Comparison of ENCODE assay signal across 28 mouse cellular contexts in the genomic region with DNA sequence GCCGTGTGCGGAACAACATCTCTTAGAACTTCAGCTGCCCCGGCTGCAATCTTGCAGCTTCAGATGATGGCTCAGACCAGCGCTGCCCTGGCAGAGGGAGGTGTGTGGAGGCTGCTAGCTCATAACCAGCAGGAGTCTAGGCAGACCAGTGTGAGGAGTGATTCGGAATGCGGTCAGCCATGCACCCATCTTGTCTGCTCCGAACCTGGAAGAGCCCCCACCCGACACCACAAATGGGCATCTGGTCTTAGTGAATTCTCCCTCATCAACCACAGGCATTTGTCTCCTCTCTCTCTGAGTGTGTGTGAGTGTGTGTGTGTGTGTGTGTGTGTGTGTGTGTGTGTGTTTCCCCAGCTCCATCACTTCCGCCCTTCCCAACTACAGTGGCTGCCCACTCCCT. TPM values are rescaled to one million over a fixed set of nuclear protein-coding genes. Genes with fewer than 3 reads are reported as not detected.
DNase-seq lines count a peak whose midpoint lies in the region; ATAC-seq lines count a peak whose summit lies in the region.
"Had no signal": no experiment of that assay in that cellular context is flagged by ENCODE, and none has a peak within 500 bp of the region (broad histone marks: within the 10 kb centered on the region; RNA-seq: fewer than 3 reads in every experiment).

No protein-coding gene starts in this region.

- H3K27me3 ChIP-seq in hindbrain, embryonic 10.5 days (ENCODE audit: insufficient read depth, poor library complexity, severe bottlenecking), result peaks cover 2% of the 10 kb centered on the region; the same call in 1 of the 2 replicates
- H3K27me3 ChIP-seq in hindbrain, embryonic 14.5 days (ENCODE audit: control insufficient read depth, insufficient read depth, low read length), result no peaks in the 10 kb centered on the region
- no peaks in the 10 kb centered on the region for H3K27me3 ChIP-seq in embryonic facial prominence, embryonic 15.5 days
- H3K27me3 ChIP-seq: forebrain, embryonic 15.5 days; heart, embryonic 15.5 days; limb, embryonic 15.5 days; liver, embryonic 13.5 days; midbrain, embryonic 15.5 days; stomach, embryonic 15.5 days had no signal

- peaks cover 40% of the 10 kb centered on the region for H3K36me3 ChIP-seq in hindbrain, embryonic 10.5 days
- no peaks in the 10 kb centered on the region for H3K36me3 ChIP-seq in hindbrain, embryonic 14.5 days (replicated peaks; ENCODE audit: control insufficient read depth, insufficient read depth)
- H3K36me3 ChIP-seq in embryonic facial prominence, embryonic 15.5 days, result peaks cover 4% of the 10 kb centered on the region; the same call in 1 of the 2 replicates
- H3K36me3 ChIP-seq: forebrain, embryonic 15.5 days; midbrain, embryonic 15.5 days; stomach, embryonic 15.5 days had no signal

- peak overlapping the region; percentile 45; the same call in 1 of the 2 replicates for H3K27ac ChIP-seq in hindbrain, embryonic 10.5 days
- H3K27ac ChIP-seq in hindbrain, embryonic 14.5 days, result no peak overlapping the region
- H3K27ac ChIP-seq in embryonic facial prominence, embryonic 15.5 days (replicated peaks), result 0 out of 2 replicates have a peak overlapping the region, but pooled peaks have one; percentile 7
- H3K27ac ChIP-seq: forebrain, embryonic 15.5 days; heart, embryonic 15.5 days; limb, embryonic 15.5 days; liver, embryonic 13.5 days; macrophage; midbrain, embryonic 10.5 days; midbrain, embryonic 15.5 days; neural tube, embryonic 12.5 days; stomach, embryonic 15.5 days had no signal

- no peak overlapping the region for H3K4me3 ChIP-seq in hindbrain, embryonic 10.5 days
- no peak overlapping the region for H3K4me3 ChIP-seq in hindbrain, embryonic 14.5 days (replicated peaks; ENCODE audit: low read length)
- H3K4me3 ChIP-seq in embryonic facial prominence, embryonic 15.5 days (replicated peaks), result no peak overlapping the region
- H3K4me3 ChIP-seq: forebrain, embryonic 15.5 days; heart, embryonic 15.5 days; limb, embryonic 15.5 days; liver, embryonic 13.5 days; midbrain, embryonic 10.5 days; midbrain, embryonic 15.5 days; neural tube, embryonic 12.5 days; stomach, embryonic 15.5 days had no signal

- no peaks in the 10 kb centered on the region for H3K9me3 ChIP-seq in hindbrain, embryonic 10.5 days
- H3K9me3 ChIP-seq in hindbrain, embryonic 14.5 days (ENCODE audit: control insufficient read depth, low read length), result no peaks in the 10 kb centered on the region
- no peaks in the 10 kb centered on the region for H3K9me3 ChIP-seq in embryonic facial prominence, embryonic 15.5 days (replicated peaks)
- H3K9me3 ChIP-seq: forebrain, embryonic 15.5 days; heart, embryonic 15.5 days; limb, embryonic 15.5 days; liver, embryonic 13.5 days; midbrain, embryonic 10.5 days; midbrain, embryonic 15.5 days; neural tube, embryonic 12.5 days; stomach, embryonic 15.5 days had no signal

- ATAC-seq in hindbrain, embryonic 14.5 days (ENCODE audit: low FRiP score), result no peak
- ATAC-seq in embryonic facial prominence, embryonic 15.5 days (ENCODE audit: insufficient number of reproducible peaks, low FRiP score, low TSS enrichment, low read depth), result no peak; the same call in 1 of the 2 replicates
- ATAC-seq: activated CD4-positive, CD25-positive, alpha-beta regulatory T cell, adult 4 months; forebrain, embryonic 15.5 days; intestine, postnatal 0 days; lung, postnatal 0 days; midbrain, embryonic 15.5 days had no signal

- H3K4me2 ChIP-seq in hindbrain, embryonic 14.5 days (replicated peaks), result no peak overlapping the region
- H3K4me2 ChIP-seq in embryonic facial prominence, embryonic 15.5 days (replicated peaks), result no peak overlapping the region
- H3K4me2 ChIP-seq: forebrain, embryonic 15.5 days; heart, embryonic 15.5 days; limb, embryonic 15.5 days; liver, embryonic 13.5 days; midbrain, embryonic 15.5 days; neural tube, embryonic 12.5 days; stomach, embryonic 15.5 days had no signal

- H3K4me1 ChIP-seq in hindbrain, embryonic 10.5 days (replicated peaks), result peaks cover 62% of the 10 kb centered on the region
- peaks cover 20% of the 10 kb centered on the region for H3K4me1 ChIP-seq in hindbrain, embryonic 14.5 days (replicated peaks; ENCODE audit: control insufficient read depth, insufficient read depth, low read length)
- peaks cover 58% of the 10 kb centered on the region for H3K4me1 ChIP-seq in embryonic facial prominence, embryonic 15.5 days

- no peak overlapping the region for H3K9ac ChIP-seq in hindbrain, embryonic 14.5 days
- no peak overlapping the region for H3K9ac ChIP-seq in embryonic facial prominence, embryonic 15.5 days
- H3K9ac ChIP-seq: forebrain, embryonic 15.5 days; heart, embryonic 15.5 days; limb, embryonic 15.5 days; liver, embryonic 13.5 days; midbrain, embryonic 15.5 days; neural tube, embryonic 12.5 days; stomach, embryonic 15.5 days had no signal

- WGBS in hindbrain, embryonic 10.5 days, result 83% methylated on average over 9 of the region's 9 CpGs
- WGBS in hindbrain, embryonic 14.5 days, result 82% methylated on average over 9 of the region's 9 CpGs
- WGBS in embryonic facial prominence, embryonic 15.5 days, result 66% methylated on average over 9 of the region's 9 CpGs

- DNase-seq in cerebellum, adult 9-11 months, result peak; percentile 13
- no peak for DNase-seq in cerebellum, adult 9-10 months
- no peak for DNase-seq in hindbrain, embryonic 10.5 days (ENCODE audit: low spot score)
- DNase-seq in hindbrain, embryonic 14.5 days (ENCODE audit: low spot score), result no peak
- DNase-seq in 3T3-L1 (ENCODE audit: low read depth, low spot score), result peak; percentile 34
- DNase-seq in spleen, postnatal 10 days (ENCODE audit: low spot score in 2 of 2), result no peak
- no peak for DNase-seq in cerebellum, adult 18-20 months
- DNase-seq: adrenal gland, adult 2 months; cerebellum, postnatal 10 days; kidney, adult 9 months; kidney, postnatal 10 days; layer of hippocampus, postnatal 36 days; left cerebral cortex, postnatal 4 days; liver, embryonic 13.5 days; lung, adult 18-20 months; thymus, postnatal 14 days had no signal

RNA-seq across cellular contexts. Expression of a gene that starts 24.4 kb away (rescaled TPM):
- polyA plus RNA-seq in hindbrain, embryonic 10.5 days (2016; fragmentation: Nextera tagmentation; extraction: Ambion mirVana), result 25.7 and 32.7 TPM in 2 replicates
- 23.7 and 28.0 TPM in 2 replicates for polyA plus RNA-seq in hindbrain, embryonic 14.5 days (2014; fragmentation: Nextera tagmentation; extraction: Ambion mirVana)
- 37.6 and 37.9 TPM in 2 replicates for polyA plus RNA-seq in embryonic facial prominence, embryonic 15.5 days (2015; fragmentation: Nextera tagmentation; extraction: Ambion mirVana)

RNA-seq across cellular contexts. Expression of a gene that starts 41.6 kb away (rescaled TPM):
- polyA plus RNA-seq in hindbrain, embryonic 10.5 days (2016; fragmentation: Nextera tagmentation; extraction: Ambion mirVana), result 28.8 and 31.3 TPM in 2 replicates
- 92.6 and 101 TPM in 2 replicates for polyA plus RNA-seq in hindbrain, embryonic 14.5 days (2014; fragmentation: Nextera tagmentation; extraction: Ambion mirVana)
- 51.2 and 52.7 TPM in 2 replicates for polyA plus RNA-seq in embryonic facial prominence, embryonic 15.5 days (2015; fragmentation: Nextera tagmentation; extraction: Ambion mirVana)

RNA-seq across cellular contexts. Expression of a gene that starts 52.2 kb away (rescaled TPM):
- polyA plus RNA-seq in hindbrain, embryonic 10.5 days (2016; fragmentation: Nextera tagmentation; extraction: Ambion mirVana), result 6.2 and 6.7 TPM in 2 replicates
- 7.3 and 9.6 TPM in 2 replicates for polyA plus RNA-seq in hindbrain, embryonic 14.5 days (2014; fragmentation: Nextera tagmentation; extraction: Ambion mirVana)
- 11.8 and 12.9 TPM in 2 replicates for polyA plus RNA-seq in embryonic facial prominence, embryonic 15.5 days (2015; fragmentation: Nextera tagmentation; extraction: Ambion mirVana)
- polyA plus RNA-seq: activated CD4-positive, CD25-positive, alpha-beta regulatory T cell, adult 4 months had no signal

Comparison
In these comparisons a context has a peak if more than half of its experiments do, and no peak if none do; other contexts are left out.
1. DNase-seq: peak in cerebellum, adult 9-11 months (single experiment) and 3T3-L1 (single experiment); none in cerebellum, adult 9-10 months (single experiment), hindbrain, embryonic 10.5 days (single experiment), hindbrain, embryonic 14.5 days (single experiment), spleen, postnatal 10 days (0 of 2) and cerebellum, adult 18-20 months (0 of 2).